Mouse (Mus musculus) layer of hippocampus, adult 18-20 months (tissue): ENCODE results near the gene Cldn9. TPM values are rescaled to one million over a fixed set of nuclear protein-coding genes. Genes with fewer than 3 reads are reported as not detected.

Source experiments
- DNase-seq, 2 experiments: peaks; one replicate each; pipeline ENCODE4 v3.0.0; 2022; ENCODE audit warnings: low spot score in 2 of 2
- long read RNA-seq: library from polyadenylated mRNA; stranded (forward); transcript quantifications from one replicate; pipeline ENCODE4 v2.0.0, GENCODE M21; 2021
- total RNA-seq, 2 experiments: library from RNA; stranded (reverse); gene quantifications; 2 replicates each; pipeline ENCODE4 v1.2.3; 2021

Cldn9 gene
- not detected for total RNA-seq
- long read RNA-seq = 0 reads

GRCm38 (mm10) chr17:23683856-23684672 is at the start of gene Cldn9:
TSS of gene Cldn9 (minus strand) at chr17:23684026.
- no peak for DNase-seq

GRCm38 (mm10) chr17:23730441-23730840 is 46.6 kb upstream of the Cldn9 start:
- no peak for DNase-seq

DNA sequence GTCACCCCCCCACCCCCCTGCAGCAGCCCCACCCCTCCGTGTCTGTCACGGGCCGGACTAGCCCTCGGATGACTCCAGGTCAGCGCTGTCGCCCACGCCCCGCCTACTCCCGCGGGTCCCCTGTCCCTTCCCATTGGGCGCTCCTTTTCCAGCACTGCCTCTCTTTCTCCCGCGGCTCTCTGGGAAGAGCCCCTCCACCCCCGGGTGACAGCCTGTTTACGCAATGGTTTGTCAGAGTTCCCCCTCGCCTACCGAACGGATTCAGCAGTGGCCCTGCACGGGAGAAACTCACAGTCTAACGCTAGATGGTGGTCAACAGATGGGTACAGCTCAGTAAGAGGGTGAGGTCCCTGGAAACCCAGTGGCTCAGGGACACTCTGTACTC is 42.9 kb upstream of the Cldn9 start:
- peak in 1 of 2 experiments; percentile 57 for DNase-seq

GRCm38 (mm10) chr17:23725999-23726757 is 42.4 kb upstream of the Cldn9 start, which contains the start of gene Pkmyt1:
TSS of gene Pkmyt1 (plus strand) at chr17:23726336.
- DNase-seq = peak; percentile 89 to 96

GRCm38 (mm10) chr17:23725477-23725876 is 41.7 kb upstream of the Cldn9 start:
- DNase-seq = no peak

DNA sequence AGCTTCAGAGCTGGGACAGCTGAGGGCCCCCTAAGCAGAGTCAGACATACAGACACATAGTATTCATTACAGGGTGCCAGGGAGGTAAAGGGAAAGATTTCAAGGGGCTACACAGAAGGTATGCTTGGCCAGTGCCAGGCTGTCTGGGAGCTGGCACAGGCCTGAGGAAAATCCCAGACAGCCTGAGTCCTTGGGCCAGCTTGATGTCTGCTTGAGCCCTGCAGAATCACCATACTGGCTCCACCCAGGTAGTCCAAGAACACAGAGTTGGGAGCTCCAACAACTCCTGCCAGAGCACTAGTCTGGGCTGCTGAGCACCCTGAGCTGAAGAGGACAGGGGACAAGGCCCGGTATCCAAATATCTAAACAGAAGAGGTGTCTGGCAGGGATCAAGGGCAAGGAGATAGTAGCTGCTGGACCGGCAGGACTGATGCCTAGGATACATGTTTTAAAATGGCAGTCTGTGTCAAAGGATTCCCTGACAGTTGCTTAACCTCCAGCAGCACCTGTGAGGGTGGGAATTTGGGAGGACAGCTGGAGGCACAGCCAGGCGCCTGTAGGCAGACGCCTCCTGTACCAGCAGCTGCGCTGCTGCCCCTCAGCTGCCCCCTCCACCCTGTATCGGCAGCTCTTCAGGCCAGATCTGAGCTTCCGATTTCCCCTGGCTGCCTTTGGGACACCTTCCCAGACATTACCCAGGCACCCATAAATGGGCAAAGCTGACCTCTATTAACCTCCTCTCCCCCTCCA is 38.7 kb upstream of the Cldn9 start, which contains the start of gene 1520401A03Rik:
1520401A03Rik (minus strand) TSS at position 408 of the 750 bp plus-strand sequence.
- DNase-seq = no peak

GRCm38 (mm10) chr17:23721886-23722285 is 38.1 kb upstream of the Cldn9 start:
- DNase-seq = no peak

DNA sequence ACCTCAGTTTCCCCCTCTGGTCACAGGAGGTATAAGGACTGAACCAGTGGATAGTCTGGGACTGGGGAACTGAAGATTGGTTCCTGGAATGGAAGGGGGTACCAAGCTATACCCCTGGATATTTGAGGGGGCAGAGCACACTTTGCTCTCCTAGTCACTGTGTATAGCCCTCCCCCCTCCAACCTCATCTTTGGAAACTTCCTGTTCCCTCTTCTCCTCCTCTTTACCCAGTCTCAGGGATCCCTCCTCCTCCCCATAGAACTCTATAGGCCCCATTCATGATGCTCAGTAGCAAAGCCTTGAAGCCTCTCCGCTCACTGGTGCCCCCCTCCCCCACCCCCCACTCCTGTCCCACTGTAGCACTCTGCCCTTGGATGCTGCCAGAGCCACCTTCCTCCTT is 35.6 kb upstream of the Cldn9 start:
- no peak for DNase-seq

- no peak for DNase-seq
Measured at GRCm38 (mm10) chr17:23717003-23717402, 33.2 kb upstream of the Cldn9 start.

DNA sequence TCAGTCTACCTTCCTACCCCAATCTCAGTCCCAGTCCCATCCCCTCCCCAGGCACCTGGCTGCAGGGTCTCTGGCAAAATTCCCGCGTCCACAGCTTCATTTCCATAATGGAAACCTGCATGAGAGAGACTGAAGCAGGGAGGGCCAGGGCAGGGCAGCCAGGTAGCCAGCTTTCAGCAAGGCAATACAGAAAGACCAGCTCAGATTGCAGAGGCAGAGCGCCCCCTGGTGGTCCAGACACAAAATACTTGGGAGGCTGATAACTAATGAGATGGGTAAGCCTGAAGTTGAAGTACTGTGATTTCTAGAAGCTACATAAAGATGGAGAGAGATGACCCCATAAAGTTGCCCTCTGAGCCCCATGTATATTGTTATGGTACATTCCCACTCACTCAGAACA is 22.4 kb upstream of the Cldn9 start:
- DNase-seq = peak; percentile 40 to 75

GRCm38 (mm10) chr17:23705525-23706104 is 21.8 kb upstream of the Cldn9 start:
- no peak for DNase-seq

- DNase-seq = peak in 1 of 2 experiments; percentile 40
Measured at GRCm38 (mm10) chr17:23704741-23705140, 20.9 kb upstream of the Cldn9 start.

GRCm38 (mm10) chr17:23703301-23703700 is 19.5 kb upstream of the Cldn9 start:
- no peak for DNase-seq

DNA sequence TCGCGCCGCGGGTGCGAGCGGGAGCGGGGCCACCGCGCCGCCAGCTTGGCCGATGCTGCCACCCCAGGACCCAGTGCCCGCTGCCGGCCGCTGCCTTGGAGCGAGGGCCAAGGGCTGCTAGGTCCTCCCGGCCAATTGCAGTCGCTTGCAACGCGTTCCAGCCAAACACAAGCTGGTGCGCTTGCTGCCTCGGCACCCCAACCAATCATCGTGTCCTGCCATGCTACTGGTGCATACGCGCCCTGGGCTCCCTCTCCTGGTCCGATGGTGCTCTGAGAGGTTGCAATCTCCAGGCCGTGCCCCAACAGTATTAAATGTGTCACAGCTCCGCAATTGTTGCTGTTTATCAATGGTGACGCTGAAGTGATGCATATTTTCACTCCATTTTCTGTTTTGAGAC is 16.3 kb upstream of the Cldn9 start:
- peak; percentile 86 to 93 for DNase-seq

- no peak for DNase-seq
Measured at GRCm38 (mm10) chr17:23699131-23700077, 15.6 kb upstream of the Cldn9 start.

DNA sequence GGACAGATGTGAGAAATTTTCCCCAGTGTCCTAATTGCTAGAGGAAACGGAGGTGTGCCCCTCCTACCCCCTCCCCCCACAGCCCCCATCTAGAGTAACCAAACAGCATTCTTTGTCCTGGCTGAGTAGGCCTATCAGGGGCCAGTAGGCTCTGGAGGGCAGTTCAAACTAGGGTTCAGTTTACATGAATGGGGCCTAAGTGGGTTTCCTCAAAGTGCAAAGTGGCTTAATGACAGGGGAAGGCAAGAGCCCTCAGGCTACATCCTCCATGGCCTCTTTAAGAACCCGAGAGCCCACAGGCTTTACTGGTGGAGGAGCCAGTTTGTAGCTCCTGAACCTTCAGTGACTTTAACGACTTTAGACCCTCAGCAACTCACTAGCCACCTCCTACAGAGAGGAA is 12.0 kb upstream of the Cldn9 start:
- no peak for DNase-seq

DNA sequence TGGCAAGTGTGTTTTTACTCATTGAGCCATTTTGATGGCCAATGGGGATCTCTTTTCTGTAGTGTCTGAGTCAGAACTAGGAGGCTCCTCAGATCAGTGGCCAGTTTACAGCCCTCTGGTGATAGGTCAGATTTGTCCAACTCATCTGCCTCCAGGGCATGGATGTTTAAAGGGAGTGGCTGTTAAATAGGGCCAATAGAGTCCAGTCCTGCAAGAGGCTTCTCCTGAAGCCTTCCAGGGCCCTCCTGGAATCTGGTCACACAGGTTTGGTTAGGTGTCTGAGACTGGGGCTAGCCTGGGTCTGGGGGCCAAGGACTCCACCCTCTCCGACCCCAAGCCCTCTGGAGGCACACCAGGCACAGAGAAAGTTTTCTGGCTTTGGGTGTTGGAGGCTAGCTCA is 10.7 kb upstream of the Cldn9 start:
- no peak for DNase-seq

GRCm38 (mm10) chr17:23683226-23683625 is 600 bp downstream of the Cldn9 start:
- DNase-seq = no peak

DNA sequence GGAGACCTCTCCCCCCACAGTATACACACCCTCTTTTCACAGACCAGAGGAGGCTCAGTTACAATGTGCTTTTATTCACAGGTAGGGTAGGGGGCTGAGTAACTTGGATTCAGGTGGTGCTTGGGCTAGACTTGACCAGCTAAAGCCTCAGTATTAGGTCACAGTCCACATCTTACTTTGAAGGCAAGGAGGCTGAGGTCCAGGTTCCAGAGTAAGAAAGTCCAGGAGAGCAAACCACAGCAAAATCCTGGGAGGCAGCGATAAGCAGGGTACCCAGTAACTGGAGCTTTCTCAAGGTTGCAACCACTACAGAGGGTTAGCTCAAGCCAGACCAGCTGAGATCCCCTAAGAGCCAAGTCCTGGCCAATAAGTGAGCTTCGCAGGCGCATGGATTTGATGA is 1.3 kb downstream of the Cldn9 start:
- DNase-seq = no peak

- DNase-seq = no peak
Measured at GRCm38 (mm10) chr17:23682092-23682491, 1.7 kb downstream of the Cldn9 start.
